Mouse (Mus musculus): ENCODE results near the gene Stom. TPM values are rescaled to one million over a fixed set of nuclear protein-coding genes. Genes with fewer than 3 reads are reported as not detected.

Gene Stom
- polyA plus RNA-seq, 1 experiment from 2014 or later = 28.7 TPM

- Histone ChIP-seq H3K4me1 (ENCODE audit: control insufficient read depth, insufficient read depth, low read depth, low read length) (no peaks in the 10 kb centered on the region), H3K27me3 (replicated peaks; ENCODE audit: control insufficient read depth, insufficient read depth, low read length) (no peaks in the 10 kb centered on the region), H3K36me3 (ENCODE audit: control insufficient read depth, insufficient read depth, low read length) (no peaks in the 10 kb centered on the region), H3K9me3 (ENCODE audit: control insufficient read depth, low read length) (no peaks in the 10 kb centered on the region), H3K4me2 (ENCODE audit: low read length) (no peak overlapping the region), H3K9ac (ENCODE audit: low read depth, low read length) (no peak overlapping the region), H3K27ac (ENCODE audit: low read depth, low read length) (no peak overlapping the region), H3K4me3 (ENCODE audit: low read length) (no peak overlapping the region)
- 86% methylated on average over 1 of the region's 1 CpGs for WGBS
- ATAC-seq = no peak
Measured at GRCm38 (mm10) chr2:35264095-35264494, 72.7 kb downstream of the Stom start.

Other genes starting within 250 kb of the Stom start
- 0.47 and 0.60 TPM in 2 replicates for gene AI182371, start 235.4 kb downstream of the Stom start, polyA plus RNA-seq (2015; fragmentation: Nextera tagmentation; extraction: Ambion mirVana)
- 7.3 and 8.9 TPM in 2 replicates for gene Cntrl, start 227.5 kb downstream of the Stom start, polyA plus RNA-seq (2015; fragmentation: Nextera tagmentation; extraction: Ambion mirVana)
- gene Rab14, start 135.9 kb downstream of the Stom start, polyA plus RNA-seq (2015; fragmentation: Nextera tagmentation; extraction: Ambion mirVana) = 426 and 462 TPM in 2 replicates
- 31.6 and 36.7 TPM in 2 replicates for gene Gsn, start 80.6 kb downstream of the Stom start, polyA plus RNA-seq (2015; fragmentation: Nextera tagmentation; extraction: Ambion mirVana)
- not detected in 2 replicates for gene 4930568D16Rik, start 30.8 kb upstream of the Stom start, polyA plus RNA-seq (2015; fragmentation: Nextera tagmentation; extraction: Ambion mirVana)
- gene 4930402F06Rik, start 60.2 kb upstream of the Stom start, polyA plus RNA-seq (2015; fragmentation: Nextera tagmentation; extraction: Ambion mirVana) = not detected in 2 replicates
- 7.1 and 9.2 TPM in 2 replicates for gene Ggta1, start 126.3 kb upstream of the Stom start, polyA plus RNA-seq (2015; fragmentation: Nextera tagmentation; extraction: Ambion mirVana)
- gene Dab2ip, start 221.3 kb upstream of the Stom start, polyA plus RNA-seq (2015; fragmentation: Nextera tagmentation; extraction: Ambion mirVana) = 27.6 and 33.9 TPM in 2 replicates